ENCODE assay signal across 12 mouse cellular contexts in the genomic region with DNA sequence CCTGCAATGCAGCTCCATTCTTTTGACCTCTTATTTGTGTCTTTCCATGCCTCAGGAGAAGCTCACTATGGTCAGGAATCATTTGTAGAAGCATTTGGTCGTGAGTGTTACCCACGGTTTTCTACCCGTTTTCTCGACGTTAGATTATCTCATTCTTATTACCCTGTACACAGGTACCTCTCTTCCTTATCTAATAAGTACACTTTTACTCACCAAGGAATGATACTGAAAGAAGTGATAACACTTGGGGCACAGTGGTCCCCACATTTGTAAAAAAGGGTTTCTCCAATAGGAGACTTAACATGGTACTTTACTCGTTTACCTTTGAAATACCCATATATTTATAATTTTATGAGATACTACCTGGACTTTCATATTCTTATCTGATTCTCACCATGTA.
"Had no signal": no experiment of that assay in that cellular context is flagged by ENCODE, and none has a peak within 500 bp of the region (broad histone marks: within the 10 kb centered on the region; RNA-seq: fewer than 3 reads in every experiment).

No protein-coding gene starts in this region.

- H3K4me3 ChIP-seq: limb, embryonic 15.5 days; lung, embryonic 15.5 days; midbrain, embryonic 13.5 days; myocyte; neural tube, embryonic 15.5 days had no signal

- H3K27me3 ChIP-seq: limb, embryonic 15.5 days; lung, embryonic 15.5 days; midbrain, embryonic 13.5 days; neural tube, embryonic 15.5 days had no signal

- H3K9ac ChIP-seq: limb, embryonic 15.5 days; lung, embryonic 15.5 days; midbrain, embryonic 13.5 days; neural tube, embryonic 15.5 days had no signal

- H3K27ac ChIP-seq: lung, embryonic 15.5 days; midbrain, embryonic 13.5 days; neural tube, embryonic 15.5 days had no signal

- ATAC-seq: midbrain, embryonic 13.5 days had no signal

- H3K9me3 ChIP-seq: limb, embryonic 15.5 days; lung, embryonic 15.5 days; midbrain, embryonic 13.5 days; neural tube, embryonic 15.5 days had no signal

- DNase-seq: kidney, adult 18-20 months; layer of hippocampus, postnatal 36 days; lung, postnatal 14 days; right cerebral cortex, adult 18-20 months; right cerebral cortex, postnatal 25 days; thymus, adult 2 months; thymus, postnatal 25 days had no signal

- H3K4me1 ChIP-seq: midbrain, embryonic 13.5 days; neural tube, embryonic 15.5 days had no signal

- H3K4me2 ChIP-seq: limb, embryonic 15.5 days; lung, embryonic 15.5 days; midbrain, embryonic 13.5 days; neural tube, embryonic 15.5 days had no signal

- H3K36me3 ChIP-seq: limb, embryonic 15.5 days; lung, embryonic 15.5 days; midbrain, embryonic 13.5 days; neural tube, embryonic 15.5 days had no signal
